Mouse (Mus musculus) neural tube, embryonic 12.5 days (tissue): ENCODE measurements around the gene Ppm1h. TPM values are rescaled to one million over a fixed set of nuclear protein-coding genes. Genes with fewer than 3 reads are reported as not detected.

ENCODE experiments used
- ATAC-seq: fragments of 200-750 bp; cut with Nextera tagmentation; 2 replicates; pipeline ENCODE4 v1.8.0; 2017; ENCODE audit warnings: low read depth, mild to moderate bottlenecking, moderate TSS enrichment, moderate library complexity; ENCODE audit not compliant: low FRiP score
- H3K27ac ChIP-seq: fragments of 300-500 bp; sonication (generic); 2 replicates; pipeline ENCODE4 v1.5.1; 2016
- H3K27me3 ChIP-seq: fragments of 300-500 bp; sonication (generic); replicated peaks from 2 replicates; pipeline ENCODE4 v1.6.1; 2016; ENCODE audit warnings: mild to moderate bottlenecking
- H3K36me3 ChIP-seq: fragments of 300-500 bp; sonication (generic); 2 replicates; pipeline ENCODE4 v1.6.1; 2016; ENCODE audit warnings: mild to moderate bottlenecking
- H3K4me1 ChIP-seq: fragments of 300-500 bp; sonication (generic); 2 replicates; pipeline ENCODE4 v1.6.1; 2016
- H3K4me2 ChIP-seq: fragments of 300-500 bp; sonication (generic); replicated peaks from 2 replicates; pipeline ENCODE4 v1.6.1; 2016; ENCODE audit warnings: mild to moderate bottlenecking
- H3K4me3 ChIP-seq: fragments of 300-500 bp; sonication (generic); 2 replicates; pipeline ENCODE4 v1.5.1; 2016
- H3K9ac ChIP-seq: fragments of 300-500 bp; sonication (generic); 2 replicates; pipeline ENCODE4 v1.6.1; 2016; ENCODE audit warnings: mild to moderate bottlenecking
- H3K9me3 ChIP-seq: fragments of 300-500 bp; sonication (generic); 2 replicates; pipeline ENCODE4 v1.6.1; 2016; ENCODE audit warnings: mild to moderate bottlenecking
- WGBS: fragments of 180-500 bp; shearing (Covaris S2); methylation state at CpG from one replicate; pipeline ENCODE4 v1.1.7; 2016; 5-methylcytosine and 5-hydroxymethylcytosine counted together
- polyA plus RNA-seq: library from polyadenylated mRNA; unstranded; fragments of >200 nt; fragmentation: Nextera tagmentation; extraction: Ambion mirVana; gene quantifications from 2 replicates; pipeline ENCODE4 v1.2.1, GENCODE M21; 2016

Gene Ppm1h
- polyA plus RNA-seq, 1 experiment from 2014 or later, result 18.4 TPM

DNA sequence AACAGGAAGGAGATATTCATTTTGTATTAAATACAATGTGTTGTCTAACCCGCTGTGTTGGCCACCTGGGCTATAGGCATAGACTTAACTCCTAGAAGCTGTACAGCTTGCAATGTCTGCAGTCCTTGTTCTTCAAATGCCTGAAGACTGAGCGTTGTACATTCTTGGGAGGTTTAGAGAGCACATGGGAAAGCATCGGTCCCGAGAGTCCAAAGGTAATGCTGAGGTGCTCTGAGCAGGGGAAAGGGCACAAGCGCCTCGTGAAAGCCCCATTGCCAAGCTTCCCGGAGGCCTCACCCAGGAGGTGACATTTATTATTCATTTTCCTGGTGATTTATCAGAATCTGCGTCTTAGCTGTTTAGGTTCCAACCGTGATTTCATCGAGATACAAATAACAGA, 261.0 kb downstream of the Ppm1h start:
- H3K27me3 ChIP-seq, result 0 out of 2 replicates have a peak, but pooled peaks cover 3% of the 10 kb centered on the region
- H3K9me3 ChIP-seq, result no peaks in the 10 kb centered on the region
- no peak overlapping the region for H3K27ac ChIP-seq
- H3K36me3 ChIP-seq, result no peaks in the 10 kb centered on the region
- H3K4me3 ChIP-seq, result no peak overlapping the region
- H3K9ac ChIP-seq, result no peak overlapping the region
- peaks cover 3% of the 10 kb centered on the region; the same call in 1 of the 2 replicates for H3K4me1 ChIP-seq
- no peak for ATAC-seq
- no peak overlapping the region for H3K4me2 ChIP-seq
- WGBS, result 77% methylated on average over 10 of the region's 10 CpGs

DNA sequence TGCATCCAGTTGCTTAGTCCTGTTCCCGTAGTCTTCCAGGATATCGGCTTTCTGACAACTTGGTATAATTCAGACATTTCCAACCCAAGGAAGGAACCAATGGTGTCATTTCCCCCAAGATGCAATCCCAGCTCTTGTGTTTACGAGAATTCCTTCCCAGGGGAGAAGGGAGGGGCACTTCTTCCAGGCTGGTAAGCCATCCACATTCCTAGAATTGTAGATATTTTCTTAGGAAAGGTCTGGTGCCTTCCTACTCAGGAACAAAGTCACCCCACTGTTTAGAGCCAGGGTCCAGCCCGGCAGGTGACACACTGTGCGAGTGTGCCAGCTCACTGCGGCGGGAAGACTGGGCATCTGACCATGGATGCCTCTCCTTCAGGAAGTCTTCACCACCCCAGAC, 264.2 kb downstream of the Ppm1h start:
- ATAC-seq, result no peak
- no peak overlapping the region for H3K9ac ChIP-seq
- 86% methylated on average over 7 of the region's 7 CpGs for WGBS
- peaks cover 3% of the 10 kb centered on the region; the same call in 1 of the 2 replicates for H3K4me1 ChIP-seq
- H3K4me3 ChIP-seq, result no peak overlapping the region
- no peaks in the 10 kb centered on the region for H3K9me3 ChIP-seq
- no peak overlapping the region for H3K27ac ChIP-seq
- H3K4me2 ChIP-seq, result no peak overlapping the region
- no peaks in the 10 kb centered on the region for H3K27me3 ChIP-seq
- H3K36me3 ChIP-seq, result no peaks in the 10 kb centered on the region

GRCm38 (mm10) chr10:122943824-122944223, 265.3 kb downstream of the Ppm1h start:
- WGBS, result 53% methylated on average over 6 of the region's 6 CpGs
- Histone ChIP-seq H3K9ac (no peak overlapping the region), H3K9me3 (no peaks in the 10 kb centered on the region), H3K4me1 (peaks cover 3% of the 10 kb centered on the region; the same call in 1 of the 2 replicates), H3K4me2 (no peak overlapping the region), H3K27ac (no peak overlapping the region), H3K36me3 (no peaks in the 10 kb centered on the region), H3K27me3 (no peaks in the 10 kb centered on the region), H3K4me3 (no peak overlapping the region)
- no peak for ATAC-seq

DNA sequence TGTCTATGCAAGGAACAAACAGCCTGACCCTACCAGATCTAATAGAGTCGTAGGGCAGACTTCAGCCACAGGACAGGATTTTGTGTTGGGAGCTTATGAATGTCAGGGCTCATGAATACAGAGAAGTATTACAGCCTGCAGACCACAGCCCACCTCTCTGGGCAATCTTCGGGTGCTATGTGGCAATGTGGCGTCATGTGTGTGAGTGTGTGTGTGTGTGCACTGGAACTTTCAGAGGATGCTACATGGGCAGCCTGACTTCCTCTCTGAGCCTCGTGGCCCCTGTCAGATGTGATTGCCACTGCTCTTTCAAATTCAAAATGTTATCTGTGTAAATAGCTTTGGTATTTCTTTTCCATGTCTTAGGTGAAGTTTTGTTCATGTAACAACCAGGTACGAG, 266.3 kb downstream of the Ppm1h start:
- H3K4me1 ChIP-seq, result peaks cover 3% of the 10 kb centered on the region; the same call in 1 of the 2 replicates
- no peak overlapping the region for H3K4me2 ChIP-seq
- no peaks in the 10 kb centered on the region for H3K27me3 ChIP-seq
- WGBS, result 71% methylated on average over 5 of the region's 5 CpGs
- no peak for ATAC-seq
- H3K4me3 ChIP-seq, result no peak overlapping the region
- no peaks in the 10 kb centered on the region for H3K36me3 ChIP-seq
- no peak overlapping the region for H3K9ac ChIP-seq
- no peak overlapping the region for H3K27ac ChIP-seq
- H3K9me3 ChIP-seq, result no peaks in the 10 kb centered on the region

GRCm38 (mm10) chr10:122950966-122951365, 272.4 kb downstream of the Ppm1h start:
- Histone ChIP-seq H3K36me3 (no peaks in the 10 kb centered on the region), H3K27me3 (no peaks in the 10 kb centered on the region), H3K4me3 (no peak overlapping the region), H3K4me1 (no peaks in the 10 kb centered on the region), H3K4me2 (no peak overlapping the region), H3K9me3 (no peaks in the 10 kb centered on the region), H3K27ac (no peak overlapping the region), H3K9ac (no peak overlapping the region)
- 60% methylated on average over 6 of the region's 6 CpGs for WGBS
- no peak for ATAC-seq

GRCm38 (mm10) chr10:122953576-122953975, 275.0 kb downstream of the Ppm1h start:
- no peaks in the 10 kb centered on the region for H3K36me3 ChIP-seq
- H3K4me1 ChIP-seq, result no peaks in the 10 kb centered on the region
- WGBS, result 91% methylated on average over 9 of the region's 9 CpGs
- H3K9ac ChIP-seq, result no peak overlapping the region
- no peaks in the 10 kb centered on the region for H3K27me3 ChIP-seq
- H3K4me2 ChIP-seq, result no peak overlapping the region
- no peak overlapping the region for H3K4me3 ChIP-seq
- no peak overlapping the region for H3K27ac ChIP-seq
- no peak for ATAC-seq
- no peaks in the 10 kb centered on the region for H3K9me3 ChIP-seq

DNA sequence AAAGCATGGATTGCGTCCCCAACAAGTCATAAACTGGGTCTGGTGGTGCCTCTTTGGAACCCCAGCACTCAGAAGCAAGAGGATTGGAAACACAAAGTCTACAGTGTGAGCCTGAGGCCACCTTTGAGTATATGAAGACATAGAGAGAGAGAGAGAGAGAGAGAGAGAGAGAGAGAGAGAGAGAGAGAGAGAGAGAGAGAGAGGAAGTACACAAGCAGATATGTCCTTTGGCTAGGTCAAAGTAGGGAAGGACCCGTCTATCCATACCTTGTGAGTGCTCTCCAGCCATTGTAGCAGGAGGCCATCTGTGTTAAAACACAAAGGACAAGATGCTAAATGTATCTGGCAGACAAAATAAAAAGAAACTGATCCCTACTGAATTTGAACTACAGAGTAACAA, 279.4 kb downstream of the Ppm1h start:
- WGBS, result 87% methylated on average over 2 of the region's 2 CpGs
- H3K4me2 ChIP-seq, result no peak overlapping the region
- no peak overlapping the region for H3K4me3 ChIP-seq
- no peaks in the 10 kb centered on the region for H3K36me3 ChIP-seq
- no peaks in the 10 kb centered on the region for H3K27me3 ChIP-seq
- peaks cover 13% of the 10 kb centered on the region for H3K4me1 ChIP-seq
- H3K9me3 ChIP-seq, result no peaks in the 10 kb centered on the region; the same call in 1 of the 2 replicates
- ATAC-seq, result no peak
- H3K27ac ChIP-seq, result no peak overlapping the region
- no peak overlapping the region for H3K9ac ChIP-seq

DNA sequence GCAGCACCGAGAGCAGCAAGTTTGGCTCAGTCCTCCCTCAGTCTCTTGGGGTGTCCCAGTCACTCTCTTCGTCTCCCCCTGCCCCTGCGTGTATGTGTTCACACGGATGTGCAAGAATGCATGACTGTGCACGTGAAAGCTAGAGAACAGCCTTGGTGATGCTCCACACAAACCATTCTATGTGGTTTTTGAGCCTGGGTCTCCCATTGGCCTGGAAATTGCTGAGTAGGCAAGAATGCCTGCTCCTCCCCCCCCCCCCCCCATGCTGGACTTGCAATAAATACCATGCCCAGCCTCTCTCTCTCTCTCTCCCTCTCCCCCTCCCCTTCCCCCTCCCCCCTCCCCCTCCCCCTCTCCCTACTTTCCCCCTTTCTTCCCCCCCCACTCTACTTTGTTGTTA, 280.1 kb downstream of the Ppm1h start:
- Histone ChIP-seq H3K9me3 (no peaks in the 10 kb centered on the region; the same call in 1 of the 2 replicates), H3K9ac (no peak overlapping the region), H3K27ac (no peak overlapping the region), H3K4me2 (no peak overlapping the region), H3K36me3 (no peaks in the 10 kb centered on the region), H3K27me3 (no peaks in the 10 kb centered on the region), H3K4me3 (no peak overlapping the region), H3K4me1 (peaks cover 21% of the 10 kb centered on the region)
- no peak for ATAC-seq
- WGBS, result 89% methylated on average over 5 of the region's 5 CpGs

- no peak for ATAC-seq
- H3K36me3 ChIP-seq, result no peaks in the 10 kb centered on the region
- H3K4me2 ChIP-seq, result no peak overlapping the region
- H3K9me3 ChIP-seq, result no peaks in the 10 kb centered on the region; the same call in 1 of the 2 replicates
- WGBS, result 87% methylated on average over 16 of the region's 16 CpGs
- no peak overlapping the region for H3K27ac ChIP-seq
- H3K4me1 ChIP-seq, result peaks cover 32% of the 10 kb centered on the region
- H3K4me3 ChIP-seq, result no peak overlapping the region
- H3K27me3 ChIP-seq, result no peaks in the 10 kb centered on the region
- H3K9ac ChIP-seq, result no peak overlapping the region
Observed at GRCm38 (mm10) chr10:122960216-122960615, 281.7 kb downstream of the Ppm1h start.

GRCm38 (mm10) chr10:122960738-122961137, 282.2 kb downstream of the Ppm1h start:
- Histone ChIP-seq H3K27ac (0 out of 2 replicates have a peak overlapping the region, but pooled peaks have one; percentile 20), H3K36me3 (no peaks in the 10 kb centered on the region), H3K9ac (no peak overlapping the region), H3K4me3 (no peak overlapping the region), H3K9me3 (no peaks in the 10 kb centered on the region; the same call in 1 of the 2 replicates), H3K4me2 (no peak overlapping the region), H3K27me3 (no peaks in the 10 kb centered on the region), H3K4me1 (peaks cover 32% of the 10 kb centered on the region)
- 71% methylated on average over 16 of the region's 16 CpGs for WGBS
- no peak for ATAC-seq

DNA sequence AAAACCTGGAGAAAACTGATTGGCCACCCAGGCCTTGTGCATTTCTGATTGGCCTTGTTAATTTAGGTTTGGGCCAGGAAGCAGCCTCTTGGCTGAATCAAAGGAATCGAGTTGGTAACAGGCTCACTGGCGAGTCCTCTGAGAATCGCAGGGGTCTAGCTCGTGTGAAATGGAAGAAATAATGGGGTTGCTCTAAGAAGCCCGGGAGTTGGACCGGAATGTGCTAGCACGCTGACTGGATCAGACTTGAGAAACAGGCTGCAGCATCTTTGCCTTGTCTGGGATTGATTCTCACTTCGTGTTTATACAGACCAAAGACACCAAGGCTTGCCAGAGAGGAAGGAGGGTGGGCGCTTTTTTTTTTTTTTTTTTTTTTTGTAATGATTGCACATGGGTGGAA, 282.9 kb downstream of the Ppm1h start:
- H3K4me1 ChIP-seq, result peaks cover 34% of the 10 kb centered on the region
- no peak for ATAC-seq
- 69% methylated on average over 9 of the region's 9 CpGs for WGBS
- no peak overlapping the region for H3K4me3 ChIP-seq
- H3K27me3 ChIP-seq, result no peaks in the 10 kb centered on the region
- H3K9me3 ChIP-seq, result no peaks in the 10 kb centered on the region; the same call in 1 of the 2 replicates
- no peak overlapping the region for H3K4me2 ChIP-seq
- H3K36me3 ChIP-seq, result no peaks in the 10 kb centered on the region
- no peak overlapping the region for H3K27ac ChIP-seq
- no peak overlapping the region for H3K9ac ChIP-seq

- H3K4me1 ChIP-seq, result peaks cover 34% of the 10 kb centered on the region
- no peaks in the 10 kb centered on the region for H3K27me3 ChIP-seq
- H3K4me3 ChIP-seq, result no peak overlapping the region
- peak overlapping the region; percentile 61; the same call in 1 of the 2 replicates for H3K4me2 ChIP-seq
- H3K9me3 ChIP-seq, result peaks cover 2% of the 10 kb centered on the region; the same call in 1 of the 2 replicates
- no peak overlapping the region for H3K27ac ChIP-seq
- no peak for ATAC-seq
- no peak overlapping the region for H3K9ac ChIP-seq
- H3K36me3 ChIP-seq, result no peaks in the 10 kb centered on the region
- 57% methylated on average over 9 of the region's 9 CpGs for WGBS
Observed at GRCm38 (mm10) chr10:122962651-122963050, 284.1 kb downstream of the Ppm1h start.
